Mouse (Mus musculus) midbrain, embryonic 11.5 days (tissue): Measurements from ENCODE around the gene Col6a6. TPM values are rescaled to one million over a fixed set of nuclear protein-coding genes. Genes with fewer than 3 reads are reported as not detected.
"Not testable (repeated sequence)": the region's sequence is repeated elsewhere in the genome, so short reads cannot be mapped to it uniquely, and the experiment has no call there.

Experiments
- ATAC-seq: fragments of 200-750 bp; cut with Nextera tagmentation; 2 replicates; pipeline ENCODE4 v1.8.0; 2017; ENCODE audit warnings: moderate TSS enrichment, moderate library complexity; ENCODE audit not compliant: low FRiP score
- DNase-seq: peaks from one replicate; pipeline ENCODE4 v3.0.0; 2015; ENCODE audit warnings: low spot score; ENCODE audit errors: missing footprints
- H3K27ac ChIP-seq: fragments of 300-500 bp; sonication (generic); 2 replicates; pipeline ENCODE4 v1.5.1; 2014; ENCODE audit warnings: low read depth, low read length
- H3K27me3 ChIP-seq: fragments of 300-500 bp; sonication (generic); 2 replicates; pipeline ENCODE4 v1.6.1; 2014; ENCODE audit warnings: mild to moderate bottlenecking, low read length, moderate library complexity, mixed read lengths; ENCODE audit not compliant: control insufficient read depth, insufficient read depth
- H3K36me3 ChIP-seq: fragments of 300-500 bp; sonication (generic); 2 replicates; pipeline ENCODE4 v1.6.1; 2014; ENCODE audit warnings: mild to moderate bottlenecking, low read length, moderate library complexity, mixed read lengths; ENCODE audit not compliant: control insufficient read depth, insufficient read depth
- H3K4me1 ChIP-seq: fragments of 300-500 bp; sonication (generic); 2 replicates; pipeline ENCODE4 v1.6.1; 2014; ENCODE audit warnings: low read length; ENCODE audit not compliant: control insufficient read depth, insufficient read depth
- H3K4me2 ChIP-seq: fragments of 300-500 bp; sonication (generic); 2 replicates; pipeline ENCODE4 v1.6.1; 2014; ENCODE audit warnings: mild to moderate bottlenecking, moderate library complexity
- H3K4me3 ChIP-seq: fragments of 300-500 bp; sonication (generic); 2 replicates; pipeline ENCODE4 v1.5.1; 2014; ENCODE audit warnings: low read depth, low read length
- H3K9ac ChIP-seq: fragments of 300-500 bp; sonication (generic); 2 replicates; pipeline ENCODE4 v1.6.1; 2014; ENCODE audit warnings: low read length
- H3K9me3 ChIP-seq: fragments of 300-500 bp; sonication (generic); 2 replicates; pipeline ENCODE4 v1.6.1; 2016; ENCODE audit warnings: low read length; ENCODE audit not compliant: control insufficient read depth
- WGBS: fragments of 180-500 bp; shearing (Covaris S2); extraction: QIAGEN DNeasy Blood & Tissue Kit; methylation state at CpG from one replicate; pipeline ENCODE4 v1.1.7; 2014; 5-methylcytosine and 5-hydroxymethylcytosine counted together
- polyA plus RNA-seq: library from polyadenylated mRNA; unstranded; fragments of >200 nt; fragmentation: Nextera tagmentation; extraction: Ambion mirVana; gene quantifications from 2 replicates; pipeline ENCODE4 v1.2.1, GENCODE M21; 2014

Gene Col6a6
- polyA plus RNA-seq, 1 experiment from 2014 or later, result 0.14 TPM

- H3K4me1 ChIP-seq, H3K9me3 ChIP-seq, H3K36me3 ChIP-seq, DNase-seq, H3K27me3 ChIP-seq, H3K9ac ChIP-seq, H3K4me3 ChIP-seq, H3K4me2 ChIP-seq, H3K27ac ChIP-seq, ATAC-seq: not testable (repeated sequence)
- WGBS, result 70% methylated on average over 5 of the region's 5 CpGs
Observed at GRCm38 (mm10) chr9:105841386-105841785, 13.4 kb upstream of the Col6a6 start.

GRCm38 (mm10) chr9:105839147-105839515, 11.2 kb upstream of the Col6a6 start:
- Histone ChIP-seq H3K27ac (no peak overlapping the region), H3K4me3 (no peak overlapping the region), H3K4me2 (no peak overlapping the region), H3K9me3 (no peaks in the 10 kb centered on the region), H3K36me3 (no peaks in the 10 kb centered on the region), H3K27me3 (no peaks in the 10 kb centered on the region), H3K4me1 (no peaks in the 10 kb centered on the region), H3K9ac (no peak overlapping the region)
- DNase-seq (no peak), ATAC-seq (no peak)
- 78% methylated on average over 5 of the region's 5 CpGs for WGBS

- 82% methylated on average over 4 of the region's 4 CpGs for WGBS
- DNase-seq, result no peak
- H3K9ac ChIP-seq, result no peak overlapping the region
- H3K4me3 ChIP-seq, result no peak overlapping the region
- no peaks in the 10 kb centered on the region for H3K9me3 ChIP-seq
- no peak overlapping the region for H3K27ac ChIP-seq
- H3K36me3 ChIP-seq, result no peaks in the 10 kb centered on the region
- H3K4me2 ChIP-seq, result no peak overlapping the region
- H3K27me3 ChIP-seq, result no peaks in the 10 kb centered on the region
- no peak for ATAC-seq
- no peaks in the 10 kb centered on the region for H3K4me1 ChIP-seq
Observed at GRCm38 (mm10) chr9:105838396-105839146, 10.6 kb upstream of the Col6a6 start.

DNA sequence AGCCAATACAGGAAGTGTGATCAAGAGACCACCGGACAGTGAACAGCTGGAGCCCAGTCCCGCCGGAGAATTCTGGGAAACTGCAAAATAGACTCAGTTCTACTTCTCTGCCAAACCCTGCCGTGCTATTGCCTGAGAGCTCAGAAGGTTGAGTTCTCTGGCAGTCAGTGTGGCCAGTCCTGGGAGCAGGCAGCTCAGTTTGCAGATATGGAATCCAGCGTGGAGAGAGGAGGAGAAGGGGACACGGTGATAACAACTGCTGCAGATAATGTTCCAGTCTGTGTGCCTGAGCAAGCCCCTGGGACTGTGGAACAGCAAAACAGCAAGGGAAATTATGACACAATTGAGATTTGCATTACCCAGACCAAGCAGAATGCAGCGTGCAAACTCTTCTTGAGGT, 7.6 kb upstream of the Col6a6 start:
- Histone ChIP-seq H3K27me3 (no peaks in the 10 kb centered on the region), H3K4me1 (no peaks in the 10 kb centered on the region), H3K9me3 (no peaks in the 10 kb centered on the region), H3K4me3 (no peak overlapping the region), H3K4me2 (no peak overlapping the region), H3K36me3 (no peaks in the 10 kb centered on the region), H3K27ac (no peak overlapping the region), H3K9ac (no peak overlapping the region)
- WGBS, result 90% methylated on average over 7 of the region's 7 CpGs
- DNase-seq, result no peak
- ATAC-seq, result no peak

- WGBS, result 57% methylated on average over 4 of the region's 4 CpGs
- H3K4me1 ChIP-seq, result no peaks in the 10 kb centered on the region
- no peak overlapping the region for H3K27ac ChIP-seq
- ATAC-seq (no peak), DNase-seq (no peak)
- H3K4me2 ChIP-seq, result no peak overlapping the region
- no peaks in the 10 kb centered on the region for H3K36me3 ChIP-seq
- H3K27me3 ChIP-seq, result no peaks in the 10 kb centered on the region
- no peak overlapping the region for H3K4me3 ChIP-seq
- no peaks in the 10 kb centered on the region for H3K9me3 ChIP-seq
- H3K9ac ChIP-seq, result no peak overlapping the region
Observed at GRCm38 (mm10) chr9:105834799-105835198, 6.8 kb upstream of the Col6a6 start.

GRCm38 (mm10) chr9:105831291-105831690, 3.3 kb upstream of the Col6a6 start:
- Histone ChIP-seq H3K27ac (no peak overlapping the region), H3K27me3 (no peaks in the 10 kb centered on the region; the same call in 1 of the 2 replicates), H3K9ac (no peak overlapping the region), H3K4me2 (no peak overlapping the region), H3K4me3 (no peak overlapping the region), H3K4me1 (0 out of 2 replicates have a peak, but pooled peaks cover 2% of the 10 kb centered on the region), H3K36me3 (no peaks in the 10 kb centered on the region), H3K9me3 (no peaks in the 10 kb centered on the region)
- 86% methylated on average over 9 of the region's 9 CpGs for WGBS
- ATAC-seq (no peak), DNase-seq (no peak)

- Histone ChIP-seq H3K4me1 (0 out of 2 replicates have a peak, but pooled peaks cover 2% of the 10 kb centered on the region), H3K4me3 (no peak overlapping the region), H3K27me3 (no peaks in the 10 kb centered on the region; the same call in 1 of the 2 replicates), H3K9me3 (no peaks in the 10 kb centered on the region), H3K36me3 (no peaks in the 10 kb centered on the region), H3K4me2 (no peak overlapping the region), H3K9ac (no peak overlapping the region), H3K27ac (no peak overlapping the region)
- DNase-seq (no peak), ATAC-seq (no peak)
- WGBS, result 83% methylated on average over 8 of the region's 8 CpGs
Observed at GRCm38 (mm10) chr9:105827076-105827647, 798 bp downstream of the Col6a6 start.

GRCm38 (mm10) chr9:105820711-105821110, 7.2 kb downstream of the Col6a6 start:
- Histone ChIP-seq H3K4me3 (no peak overlapping the region), H3K4me1 (no peaks in the 10 kb centered on the region), H3K4me2 (no peak overlapping the region), H3K27me3 (no peaks in the 10 kb centered on the region), H3K36me3 (no peaks in the 10 kb centered on the region), H3K9ac (no peak overlapping the region), H3K27ac (no peak overlapping the region), H3K9me3 (no peaks in the 10 kb centered on the region)
- no peak for ATAC-seq
- no peak for DNase-seq
- WGBS, result 93% methylated on average over 6 of the region's 6 CpGs

DNA sequence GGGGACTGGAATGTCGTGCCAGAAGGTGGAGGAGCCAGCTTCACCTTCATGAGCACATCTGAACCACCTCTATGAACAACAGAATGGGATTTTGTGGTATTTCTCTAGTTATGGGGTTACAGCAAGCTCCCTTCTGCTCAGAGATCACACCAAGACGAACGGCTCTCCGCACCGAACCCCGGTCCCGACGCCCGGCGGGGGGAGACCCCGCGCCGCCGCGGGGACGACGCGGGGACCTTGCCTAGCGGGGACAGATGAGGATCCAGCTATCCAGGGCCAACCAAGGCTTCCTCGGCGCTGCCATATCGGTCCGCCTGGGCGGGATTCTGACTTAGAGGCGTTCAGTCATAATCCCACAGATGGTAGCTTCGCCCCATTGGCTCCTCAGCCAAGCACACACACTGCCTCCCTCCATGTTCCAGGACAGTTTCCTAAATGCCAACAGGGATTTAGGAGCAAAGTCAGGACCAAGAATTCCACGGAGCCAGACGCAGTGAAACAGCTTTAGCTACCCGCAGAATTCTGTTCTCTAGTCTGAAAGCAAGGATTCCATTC, 8.7 kb downstream of the Col6a6 start:
- Histone ChIP-seq H3K9ac (no peak overlapping the region), H3K4me3 (no peak overlapping the region), H3K36me3 (no peaks in the 10 kb centered on the region), H3K27me3 (no peaks in the 10 kb centered on the region), H3K9me3 (no peaks in the 10 kb centered on the region), H3K4me1 (no peaks in the 10 kb centered on the region), H3K4me2 (no peak overlapping the region), H3K27ac (no peak overlapping the region)
- ATAC-seq, result no peak
- DNase-seq, result no peak
- WGBS, result 71% methylated on average over 29 of the region's 29 CpGs
